Comparison of ENCODE assay signal across 8 mouse cellular contexts in the genomic region with DNA sequence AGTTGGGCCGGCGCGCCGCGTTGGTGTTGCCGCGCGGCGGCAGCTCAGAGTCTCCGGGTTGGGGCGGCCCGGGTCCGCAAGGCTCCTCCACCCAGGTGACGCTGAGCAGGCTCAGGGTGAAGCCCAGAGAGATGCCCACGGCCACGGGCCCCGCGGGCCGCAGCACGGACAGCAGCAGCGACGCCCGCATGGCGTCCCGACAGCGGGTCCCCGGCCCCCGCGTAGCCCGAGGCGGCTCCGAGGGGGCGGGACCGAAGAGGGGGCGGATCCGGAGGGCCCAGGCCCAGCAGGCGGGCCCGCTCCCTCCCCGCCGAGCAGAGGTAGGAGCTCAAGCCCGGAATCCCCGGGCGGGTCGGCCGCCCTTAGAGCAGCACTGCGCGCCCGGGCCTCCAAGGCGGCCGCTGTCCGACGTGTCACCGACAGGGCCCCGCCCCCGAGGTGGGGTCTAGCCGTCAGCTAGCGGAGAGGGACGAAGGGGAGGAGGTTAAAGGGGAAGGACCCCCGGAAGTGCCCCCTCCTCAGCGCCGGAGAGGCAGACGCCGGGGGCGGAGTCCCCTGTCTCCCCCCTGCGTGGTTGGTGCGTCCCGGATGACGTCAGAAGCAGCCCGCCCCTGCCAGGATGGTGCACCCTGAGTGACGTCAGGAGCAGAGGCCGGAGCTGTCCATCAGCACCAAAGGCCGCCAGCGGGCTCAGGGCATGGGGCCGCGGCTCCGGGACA. TPM values are rescaled to one million over a fixed set of nuclear protein-coding genes. Genes with fewer than 3 reads are reported as not detected.
A peak's percentile ranks its signal among the peaks of the same experiment; 100 is the strongest.
DNase-seq lines count a peak whose midpoint lies in the region; ATAC-seq and TF ChIP-seq lines count a peak whose summit lies in the region.

A gene (minus strand): TSS at position 392 of the 719 bp plus-strand sequence.
A gene (plus strand): TSS at position 617 of the 719 bp plus-strand sequence.

- intact Hi-C loops in gastrocnemius, adult 2 months (cut with DNase I), result no loop called here

- peak within 1 kb of the TSS; percentile 78 for H3K4me2 ChIP-seq in hindbrain, postnatal 0 days (ENCODE audit: low read depth, low read length)

- WGBS in hindbrain, postnatal 0 days, result under 1% methylated on average over 67 of the region's 76 CpGs

- peak; percentile 95 for DNase-seq in gastrocnemius, adult 2 months
- peak; percentile 99 for DNase-seq in hindbrain, postnatal 0 days (ENCODE audit: low spot score)
- peak; percentile 97 for DNase-seq in left cerebral cortex, adult 18-20 months (ENCODE audit: low spot score in 2 of 2)
- DNase-seq in lung, postnatal 4 days, result peak; percentile 98
- peak; percentile 95 for DNase-seq in retina, postnatal 7 days (ENCODE audit: low read depth, low spot score)
- peak; percentile 92 to 93 for DNase-seq in urinary bladder, adult 18-20 months (ENCODE audit: low spot score in 2 of 2)

- H3K36me3 ChIP-seq in hindbrain, postnatal 0 days (ENCODE audit: insufficient read depth, low read length), result peaks cover 37% of the 10 kb centered on the region

- H3K9me3 ChIP-seq in hindbrain, postnatal 0 days (ENCODE audit: low read length), result no peaks in the 10 kb centered on the region

- TF ChIP-seq CTCF in gastrocnemius, adult 2 months (IDR thresholded peaks at IDR 0.05), result no peak
- no peak; the same call in 1 of the 2 replicates for TF ChIP-seq CTCF in hindbrain, postnatal 0 days (IDR thresholded peaks at IDR 0.05; ENCODE audit: low read depth)

- H3K9ac ChIP-seq in hindbrain, postnatal 0 days (replicated peaks; ENCODE audit: low read length), result peak within 1 kb of the TSS; percentile 80

- peak within 1 kb of the TSS; percentile 88 for H3K27ac ChIP-seq in gastrocnemius, adult 2 months
- H3K27ac ChIP-seq in hindbrain, postnatal 0 days, result peak within 1 kb of the TSS; percentile 79

- H3K27me3 ChIP-seq in hindbrain, postnatal 0 days (ENCODE audit: insufficient read depth, low read length), result no peaks in the 10 kb centered on the region

- peak within 1 kb of the TSS; percentile 79 for H3K4me3 ChIP-seq in gastrocnemius, adult 2 months
- H3K4me3 ChIP-seq in hindbrain, postnatal 0 days (ENCODE audit: low read length), result peak within 1 kb of the TSS; percentile 61

- ATAC-seq in activated CD4-positive, CD25-positive, alpha-beta regulatory T cell, adult 4 months, result peak; percentile 83
- ATAC-seq in common myeloid progenitor, adult 5-6 weeks (replicated peaks; ENCODE audit: low read depth, poor library complexity, severe bottlenecking), result peak; percentile 84
- peak; percentile 94 for ATAC-seq in hindbrain, postnatal 0 days

- peaks cover 9% of the 10 kb centered on the region; the same call in 1 of the 2 replicates for H3K4me1 ChIP-seq in hindbrain, postnatal 0 days (ENCODE audit: insufficient read depth, low read length)

RNA-seq across cellular contexts. Expression of the first gene that starts in this region (rescaled TPM):
- 1 to 10 TPM; 4.0 to 5.3 TPM for polyA plus RNA-seq in activated CD4-positive, CD25-positive, alpha-beta regulatory T cell, adult 4 months (2017; shearing (Covaris generic))
- total RNA-seq in common myeloid progenitor, adult 5-6 weeks (2017), result 0.92 and 2.1 TPM in 2 replicates
- total RNA-seq in gastrocnemius, adult 2 months (2021), result 1 to 10 TPM; 3.0 to 6.2 TPM
- total RNA-seq in hindbrain, postnatal 0 days (2014; rRNA removed), result 155 and 173 TPM in 2 replicates
- polyA plus RNA-seq in hindbrain, postnatal 0 days (2015; fragmentation: Nextera tagmentation; extraction: Ambion mirVana), result 55.3 and 55.8 TPM in 2 replicates
- 10 to 100 TPM; 87.2 to 93.6 TPM for total RNA-seq in left cerebral cortex, adult 18-20 months (2021)

RNA-seq across cellular contexts. Expression of the second gene that starts in this region (rescaled TPM):
- polyA plus RNA-seq in activated CD4-positive, CD25-positive, alpha-beta regulatory T cell, adult 4 months (2017; shearing (Covaris generic)), result under 1 TPM in 1 of 2 experiments, not detected in 1; 0.40 TPM
- 0.32 TPM in 1 of 2 replicates, not detected in the other for total RNA-seq in common myeloid progenitor, adult 5-6 weeks (2017)
- total RNA-seq in gastrocnemius, adult 2 months (2021), result not detected
- 52.7 and 69.3 TPM in 2 replicates for total RNA-seq in hindbrain, postnatal 0 days (2014; rRNA removed)
- 33.9 and 36.4 TPM in 2 replicates for polyA plus RNA-seq in hindbrain, postnatal 0 days (2015; fragmentation: Nextera tagmentation; extraction: Ambion mirVana)
- total RNA-seq in left cerebral cortex, adult 18-20 months (2021), result 100 to 1,000 TPM in 1 of 2 experiments, 10 to 100 TPM in 1; 93.8 to 107 TPM

Comparison
In these comparisons a context has a peak if more than half of its experiments do, and no peak if none do; other contexts are left out.
1. Peak in every context shown above with its lines: DNase-seq, ATAC-seq, H3K4me3 ChIP-seq and H3K27ac ChIP-seq.
2. RNA of the first gene that starts in this region (total RNA-seq): 155 to 173 TPM in hindbrain, postnatal 0 days and 87.2 to 93.6 TPM in left cerebral cortex, adult 18-20 months; 3.0 to 6.2 TPM in gastrocnemius, adult 2 months and 0.92 to 2.1 TPM in common myeloid progenitor, adult 5-6 weeks; every median in the first group is over 10 times any median in the second.
3. RNA of the second gene that starts in this region (total RNA-seq): 93.8 to 107 TPM in left cerebral cortex, adult 18-20 months and 52.7 to 69.3 TPM in hindbrain, postnatal 0 days; 0.32 TPM in common myeloid progenitor, adult 5-6 weeks and not detected in gastrocnemius, adult 2 months; every median in the first group is over 10 times any median in the second.
4. RNA of the second gene that starts in this region (polyA plus RNA-seq): 33.9 to 36.4 TPM in hindbrain, postnatal 0 days; 0.40 TPM in activated CD4-positive, CD25-positive, alpha-beta regulatory T cell, adult 4 months; every median in the first group is over 10 times any median in the second.